Mouse (Mus musculus): ENCODE data around the gene Pcna.

The Pcna gene

DNA sequence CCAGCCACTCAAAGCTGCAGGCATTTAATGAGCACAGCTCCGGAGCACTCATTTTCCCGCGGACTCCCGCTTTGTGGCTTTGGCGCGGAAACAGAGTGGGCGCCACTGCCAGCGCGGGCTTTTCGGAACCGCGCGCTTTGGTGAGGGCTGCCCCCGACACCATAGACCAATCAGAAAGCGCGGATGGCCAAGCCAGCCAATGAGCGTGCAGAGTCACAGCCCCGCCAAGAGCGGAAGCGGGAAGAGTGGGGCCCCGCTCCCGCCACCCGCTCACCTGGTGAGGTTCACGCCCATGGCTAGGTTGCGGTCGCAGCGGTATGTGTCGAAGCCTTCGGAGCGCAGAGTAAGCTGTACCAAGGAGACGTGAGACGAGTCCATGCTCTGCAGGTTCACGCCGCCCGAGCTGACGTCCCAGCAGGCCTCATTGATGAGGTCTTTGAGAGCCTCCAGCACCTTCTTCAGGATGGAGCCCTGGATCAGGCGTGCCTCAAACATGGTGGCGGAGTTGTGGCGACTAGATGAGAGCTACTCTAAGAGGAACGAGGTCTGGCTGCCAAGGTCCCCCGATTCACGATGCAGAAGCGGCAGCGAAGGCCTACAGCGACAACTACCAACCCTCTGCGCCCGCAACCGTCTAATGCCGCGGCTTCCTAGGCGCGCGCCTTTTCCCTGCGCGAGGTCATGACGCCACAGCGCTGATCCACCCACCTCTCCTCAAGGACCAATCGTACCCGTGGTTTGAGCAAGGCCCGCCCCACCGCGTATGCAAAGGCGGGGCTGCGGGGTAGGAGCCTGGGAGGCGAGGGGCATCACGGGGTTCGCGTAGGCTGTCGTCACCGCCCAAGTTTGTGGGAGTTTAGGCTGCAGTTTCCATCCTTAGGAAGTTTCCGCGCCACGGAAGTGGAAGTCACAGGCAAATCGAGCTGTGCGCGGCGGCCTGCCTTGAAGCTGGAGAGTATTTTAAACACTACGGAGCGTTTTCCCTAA, at the start of gene Pcna:
Gene Pcna (minus strand): TSS at position 773 of the 987 bp plus-strand sequence.
- no peak for TF ChIP-seq GATA4 (IDR thresholded peaks at IDR 0.05; ENCODE audit: insufficient replicate concordance, low read length)

DNA sequence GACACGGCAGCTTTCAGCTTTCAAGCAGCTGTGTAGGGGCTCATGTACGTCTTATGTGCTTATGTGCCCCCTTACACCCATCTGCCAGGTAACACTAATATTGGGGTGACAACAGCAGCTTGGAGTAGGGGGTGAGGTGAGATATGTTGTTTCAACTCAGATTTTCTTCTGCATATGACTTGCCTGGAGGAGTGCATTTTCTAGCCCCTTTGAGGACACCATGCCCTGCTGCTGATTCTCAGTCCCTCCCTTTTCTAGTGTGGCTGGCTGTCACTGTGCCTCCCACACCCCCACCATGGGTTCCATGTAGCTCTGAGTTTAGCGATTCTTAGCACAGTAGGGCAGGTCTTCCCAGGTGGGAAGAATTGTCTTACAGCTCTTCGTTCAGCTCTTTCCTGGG, 48.3 kb upstream of the Pcna start:
- no peak for TF ChIP-seq GATA4 (IDR thresholded peaks at IDR 0.05; ENCODE audit: insufficient replicate concordance, low read length)

DNA sequence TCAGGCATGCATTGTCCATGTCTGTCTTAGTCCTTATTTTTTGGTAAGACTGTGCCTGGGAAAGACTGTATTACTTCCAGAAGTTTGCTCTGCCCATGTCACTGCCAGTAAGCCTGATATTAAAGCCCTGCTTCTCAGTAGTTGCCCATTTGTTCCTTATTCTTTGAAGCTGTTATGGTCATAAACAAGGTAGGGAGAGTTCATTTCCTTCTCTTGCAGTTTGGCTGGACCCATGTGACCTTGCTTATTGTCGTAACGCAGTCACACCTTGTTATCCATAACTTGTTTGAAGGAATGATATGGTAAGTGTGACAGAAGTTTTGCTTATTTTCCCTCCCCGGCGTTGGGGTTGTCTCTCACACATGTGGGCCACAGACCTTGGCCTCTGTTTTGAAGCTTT, 45.1 kb upstream of the Pcna start:
- no peak for TF ChIP-seq GATA4 (IDR thresholded peaks at IDR 0.05; ENCODE audit: insufficient replicate concordance, low read length)

DNA sequence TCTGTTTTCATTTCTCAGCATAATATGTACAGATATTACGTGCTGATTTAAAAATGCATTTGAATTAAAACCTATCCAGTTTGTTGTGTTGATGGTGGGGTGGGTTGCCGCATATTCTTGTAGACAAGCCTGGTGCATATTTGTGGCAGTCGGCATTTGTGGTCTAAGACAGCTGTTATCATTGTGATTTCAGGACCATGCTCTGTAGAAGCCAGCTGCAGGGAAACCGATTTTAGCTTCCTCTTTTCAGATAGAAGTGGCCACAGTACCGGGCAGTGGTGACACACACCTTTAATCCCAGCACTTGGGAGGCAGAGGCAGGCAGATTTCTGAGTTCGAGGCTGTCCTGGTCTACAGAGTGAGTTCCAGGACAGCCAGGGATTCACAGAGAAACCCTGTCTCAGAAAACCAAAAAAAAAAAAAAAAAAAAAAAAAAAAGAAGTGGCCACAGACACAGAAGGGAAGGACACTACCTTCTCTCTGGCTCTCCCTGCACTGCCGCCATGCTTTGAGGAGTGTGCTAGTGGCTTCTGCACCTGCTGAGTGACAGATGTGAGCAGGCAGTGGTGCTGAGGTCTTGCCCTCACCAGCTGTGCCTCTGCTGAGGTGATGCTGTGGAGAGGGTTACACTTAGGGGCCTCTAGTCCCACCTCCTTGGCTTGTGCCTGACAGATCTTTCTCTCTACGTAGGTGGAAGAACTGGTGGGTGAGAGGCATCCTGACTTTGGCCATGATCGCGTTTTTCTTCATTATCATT, 40.8 kb upstream of the Pcna start:
- TF ChIP-seq GATA4 (IDR thresholded peaks at IDR 0.05; ENCODE audit: insufficient replicate concordance, low read length), result no peak

DNA sequence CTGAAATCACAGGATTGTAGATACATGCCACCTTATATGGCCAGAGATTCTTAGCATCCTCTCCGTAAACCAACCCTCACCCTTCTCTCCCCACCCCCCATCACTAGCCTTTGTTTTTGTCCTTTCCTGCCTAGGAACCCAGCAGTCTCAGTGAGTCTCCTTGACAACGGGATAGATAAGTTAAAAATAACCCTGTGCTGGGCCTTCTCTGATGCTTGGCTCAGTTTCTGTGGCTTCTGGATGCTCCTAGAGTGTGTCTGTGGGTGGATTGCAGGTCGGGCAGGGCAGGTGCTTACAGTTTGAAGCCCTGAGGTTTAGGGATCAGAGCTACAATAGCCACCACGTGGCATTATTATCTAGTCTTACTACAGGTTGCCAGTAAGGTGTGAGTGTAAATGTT, 39.0 kb upstream of the Pcna start:
- no peak for TF ChIP-seq GATA4 (IDR thresholded peaks at IDR 0.05; ENCODE audit: insufficient replicate concordance, low read length)

DNA sequence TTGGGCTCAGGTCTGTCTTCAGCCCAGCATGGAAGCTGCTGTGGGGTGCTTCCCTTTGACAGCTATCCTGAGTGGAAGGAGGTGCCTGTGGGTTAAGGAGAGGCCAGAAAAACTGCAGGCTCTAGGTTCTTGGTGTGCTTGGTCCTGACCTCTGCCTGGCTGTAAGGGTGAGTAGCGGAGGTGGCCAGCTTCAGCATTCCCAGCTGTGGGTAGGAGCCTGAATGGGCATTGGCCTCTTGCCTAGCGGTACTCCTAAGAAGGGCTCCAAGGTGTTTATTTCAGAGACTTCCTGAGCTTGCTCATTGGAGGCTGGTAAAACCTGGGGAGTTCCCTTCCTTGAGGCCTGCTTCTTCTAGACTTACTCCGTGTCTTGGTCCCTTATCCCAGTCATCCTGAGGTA, 38.2 kb upstream of the Pcna start:
- no peak for TF ChIP-seq GATA4 (IDR thresholded peaks at IDR 0.05; ENCODE audit: insufficient replicate concordance, low read length)

DNA sequence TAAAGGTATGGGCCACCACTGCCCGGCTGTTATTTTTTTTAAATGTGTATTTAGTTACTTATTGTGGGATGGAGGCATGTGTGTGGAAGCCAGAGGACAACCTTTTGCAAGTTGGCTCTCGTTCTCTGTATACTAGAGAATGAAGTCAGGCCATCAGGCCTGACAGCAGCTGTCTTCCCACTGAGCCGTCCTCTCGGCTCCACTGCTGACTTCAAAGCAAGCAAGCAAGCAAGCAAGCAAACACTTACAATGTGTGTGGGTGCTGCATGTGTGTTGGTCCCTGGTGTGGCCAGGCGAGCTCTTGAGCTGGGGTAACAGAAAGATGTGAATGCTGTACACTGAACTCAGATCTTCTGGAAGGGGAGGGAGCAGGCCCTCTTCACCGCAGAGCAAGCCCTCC, 37.7 kb upstream of the Pcna start:
- no peak for TF ChIP-seq GATA4 (IDR thresholded peaks at IDR 0.05; ENCODE audit: insufficient replicate concordance, low read length)

DNA sequence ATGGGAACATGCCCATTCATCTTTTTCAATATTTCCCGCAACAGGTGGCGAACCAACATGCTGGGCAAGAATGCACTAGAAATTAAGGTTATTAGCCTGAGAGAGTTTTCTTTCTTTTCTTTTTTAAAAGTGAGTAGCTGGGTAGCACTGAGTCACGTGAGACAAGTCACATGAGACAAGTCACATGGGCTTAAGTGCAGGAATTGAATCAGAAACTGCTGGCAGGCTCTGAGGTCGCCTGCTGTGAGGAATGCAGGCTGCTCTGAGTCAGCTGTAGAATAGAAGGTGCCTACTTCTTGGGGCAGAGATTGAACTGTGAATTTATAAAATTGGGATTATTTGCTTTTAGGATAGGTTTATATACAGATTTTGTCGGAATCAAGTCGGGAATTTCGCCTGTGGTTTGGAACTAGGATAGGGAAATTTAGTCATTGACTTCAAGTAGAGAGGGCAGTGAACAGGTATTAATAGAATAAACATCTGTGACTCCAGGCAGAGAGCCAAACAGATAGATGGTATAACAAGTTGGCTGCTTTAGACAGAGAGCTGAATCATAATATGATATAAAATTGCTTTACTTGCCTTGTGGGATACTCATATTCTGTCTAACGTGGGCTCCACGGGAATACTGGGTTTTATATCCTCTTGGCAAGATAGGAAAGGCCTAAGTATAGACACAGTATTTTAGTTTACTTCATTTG, 33.4 kb upstream of the Pcna start:
- TF ChIP-seq GATA4 (IDR thresholded peaks at IDR 0.05; ENCODE audit: insufficient replicate concordance, low read length), result no peak

DNA sequence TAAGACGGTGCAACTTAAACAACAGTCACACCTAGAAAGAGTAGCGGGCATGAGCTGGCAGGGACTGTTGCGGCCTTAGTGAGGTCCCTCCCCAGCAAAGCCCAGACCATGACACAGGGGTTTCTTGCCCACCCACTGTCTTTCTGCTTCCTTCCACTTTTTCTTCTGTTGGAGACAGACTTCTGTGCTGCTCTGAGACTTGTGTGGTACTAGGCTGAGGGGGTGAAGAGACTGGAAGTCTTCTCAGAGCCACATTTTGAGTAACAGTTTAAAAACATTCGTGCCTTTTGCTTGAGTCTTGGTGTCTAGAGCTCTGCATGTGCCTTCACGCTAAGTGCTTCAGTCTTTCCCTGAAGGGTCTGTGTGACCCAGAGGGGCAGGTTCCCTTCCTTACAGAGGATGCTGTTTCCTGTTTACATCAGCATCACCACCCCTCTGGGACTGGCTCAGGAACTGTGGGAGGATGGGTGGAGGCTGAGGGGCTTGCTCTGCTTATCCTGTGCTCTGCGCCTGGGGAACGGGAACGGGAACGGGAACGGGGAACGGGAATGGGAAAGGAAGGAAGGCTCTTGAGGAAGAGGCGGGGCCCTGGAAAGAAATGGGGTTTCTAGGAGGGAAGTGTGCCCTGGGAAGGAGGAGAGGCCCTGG, 31.5 kb upstream of the Pcna start:
- TF ChIP-seq GATA4 (IDR thresholded peaks at IDR 0.05; ENCODE audit: insufficient replicate concordance, low read length), result peak; percentile 84; the same call in 1 of the 2 replicates

DNA sequence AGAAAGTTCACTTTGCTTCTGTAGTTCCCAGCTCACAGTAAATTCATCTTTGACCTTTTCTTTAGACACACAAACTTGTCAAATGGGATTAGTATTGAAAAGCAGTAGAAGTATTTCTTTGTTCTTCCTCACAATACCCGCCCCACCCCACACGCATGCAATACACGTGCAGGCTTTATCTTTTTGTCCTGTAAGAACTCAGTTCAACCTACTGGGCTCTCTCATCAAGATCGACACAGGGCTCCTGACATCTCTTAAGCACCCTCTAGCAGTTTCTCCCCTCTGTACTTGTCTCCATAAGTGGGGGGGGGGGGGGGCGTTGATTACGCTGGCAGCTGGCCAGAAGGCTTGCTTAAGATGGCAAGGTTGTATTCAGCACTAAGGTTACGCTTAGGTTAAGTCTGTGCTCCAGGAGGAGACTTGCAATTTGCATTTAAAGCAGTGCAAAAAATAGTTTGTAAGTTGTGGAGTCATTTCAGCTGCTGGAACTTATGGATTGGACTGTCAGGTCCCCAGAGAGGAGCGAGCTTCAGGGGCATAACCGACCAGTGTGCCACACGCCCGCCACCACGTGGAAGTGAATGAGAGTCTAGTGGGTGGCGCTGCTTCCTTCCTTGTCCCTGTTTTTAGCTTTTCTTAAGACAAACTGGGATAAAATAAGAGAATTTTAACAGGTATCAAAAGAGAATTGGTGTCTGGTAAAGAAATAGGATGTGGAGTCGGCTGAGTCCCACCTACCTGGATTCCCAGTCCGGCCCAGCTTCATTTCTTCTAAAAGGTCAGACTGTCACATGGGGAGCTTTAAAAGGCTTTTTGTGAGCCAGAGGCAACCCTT, 30.3 kb upstream of the Pcna start:
- TF ChIP-seq GATA4 (IDR thresholded peaks at IDR 0.05; ENCODE audit: insufficient replicate concordance, low read length), result no peak

DNA sequence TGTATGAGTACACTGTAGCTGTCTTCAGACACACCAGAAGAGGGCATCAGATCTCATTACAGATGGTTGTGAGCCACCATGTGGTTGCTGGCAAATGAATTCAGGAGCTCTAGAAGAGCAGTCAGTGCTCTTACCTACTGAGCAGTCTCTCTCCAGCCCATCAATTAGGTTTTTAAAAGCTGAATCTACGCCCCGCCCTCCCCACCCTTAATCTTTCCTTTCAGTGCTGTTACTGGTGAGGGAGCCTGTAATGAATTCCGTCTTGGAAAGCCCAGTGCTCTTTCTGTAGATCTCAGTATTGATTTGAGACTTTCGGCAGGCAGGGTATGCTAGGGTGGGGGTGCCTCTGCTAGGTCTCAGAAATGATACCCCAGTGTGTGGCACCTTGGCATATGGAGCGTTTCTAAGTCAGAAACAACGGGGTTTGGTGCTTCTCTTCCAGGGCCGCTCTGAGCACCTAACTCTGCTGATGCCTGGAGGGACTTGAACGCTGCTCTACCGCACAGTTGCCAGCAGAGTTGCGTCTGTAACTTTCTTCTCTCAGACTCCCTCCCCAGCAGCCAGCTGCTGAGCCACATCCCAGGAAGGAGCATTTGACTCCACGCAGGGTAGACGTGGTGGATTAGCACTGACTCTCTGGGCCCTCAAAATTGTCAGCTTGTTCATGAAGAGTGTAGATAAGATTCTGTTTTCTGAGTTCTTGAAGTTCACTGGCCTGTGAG, 29.5 kb upstream of the Pcna start:
- TF ChIP-seq GATA4 (IDR thresholded peaks at IDR 0.05; ENCODE audit: insufficient replicate concordance, low read length), result no peak; the same call in 1 of the 2 replicates

DNA sequence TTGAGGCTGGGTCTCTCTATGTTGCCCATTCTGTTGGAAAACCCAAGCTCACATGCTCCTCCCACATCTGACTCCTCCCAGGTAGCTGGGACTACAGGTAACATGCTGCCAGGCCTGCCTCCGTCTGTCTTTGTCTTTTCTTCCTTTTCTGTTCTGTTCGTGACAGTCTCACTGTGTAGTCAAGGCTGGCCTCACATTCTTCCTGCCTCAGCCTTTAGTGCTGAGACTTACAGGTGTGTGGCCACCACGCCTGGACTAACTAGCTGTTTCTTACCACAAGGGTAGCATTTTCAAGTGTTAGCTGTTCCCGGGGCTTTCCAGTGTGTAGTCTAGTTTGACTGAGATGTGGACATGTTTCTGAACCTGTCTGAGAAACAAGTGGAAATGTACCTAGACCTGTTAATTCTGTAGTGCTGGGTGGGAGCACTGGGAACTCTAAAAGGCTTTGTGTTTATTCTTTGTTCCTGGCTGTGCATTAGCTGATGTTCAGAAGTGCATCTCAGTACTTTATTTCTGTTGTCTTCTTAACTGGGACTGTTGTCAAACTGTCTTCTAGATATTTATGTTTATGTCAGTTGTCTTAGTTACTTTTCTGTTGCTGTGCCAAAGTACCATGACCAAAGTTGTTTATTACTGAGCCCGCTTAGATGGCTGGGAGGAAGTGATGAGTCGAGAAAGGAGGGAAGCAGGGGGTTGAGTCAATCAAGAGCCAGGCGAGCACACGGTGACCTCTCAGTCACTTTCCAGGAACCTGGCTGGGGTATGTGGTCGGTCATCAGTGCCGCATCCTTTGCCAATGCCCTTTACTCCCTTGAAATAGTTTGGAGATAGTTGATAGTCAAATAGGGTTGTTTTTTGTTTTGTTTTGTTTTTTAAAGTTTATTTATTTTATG, 28.7 kb upstream of the Pcna start:
- TF ChIP-seq GATA4 (IDR thresholded peaks at IDR 0.05; ENCODE audit: insufficient replicate concordance, low read length), result no peak; the same call in 1 of the 2 replicates
